Mouse (Mus musculus) heart, embryonic 13.5 days (tissue): ENCODE results near the gene Itpr1. TPM values are rescaled to one million over a fixed set of nuclear protein-coding genes. Genes with fewer than 3 reads are reported as not detected.
A peak's percentile ranks its signal among the peaks of the same experiment; 100 is the strongest.

Experiments
- ATAC-seq: fragments of 200-750 bp; cut with Nextera tagmentation; 2 replicates; pipeline ENCODE4 v1.8.0; 2017; ENCODE audit warnings: moderate TSS enrichment; ENCODE audit not compliant: insufficient number of reproducible peaks, low FRiP score, low TSS enrichment; ENCODE audit errors: extremely low read depth
- H3K27ac ChIP-seq: fragments of 300-500 bp; sonication (generic); replicated peaks from 2 replicates; pipeline ENCODE4 v1.5.1; 2015; ENCODE audit warnings: moderate library complexity, mild to moderate bottlenecking, inconsistent platforms
- H3K27me3 ChIP-seq: fragments of 300-500 bp; sonication (generic); replicated peaks from 2 replicates; pipeline ENCODE4 v1.6.1; 2015; ENCODE audit warnings: mild to moderate bottlenecking, inconsistent platforms
- H3K36me3 ChIP-seq: fragments of 300-500 bp; sonication (generic); 2 replicates; pipeline ENCODE4 v1.6.1; 2015; ENCODE audit warnings: mild to moderate bottlenecking, inconsistent platforms
- H3K4me1 ChIP-seq: fragments of 300-500 bp; sonication (generic); 2 replicates; pipeline ENCODE4 v1.6.1; 2015; ENCODE audit warnings: inconsistent platforms
- H3K4me2 ChIP-seq: fragments of 300-500 bp; sonication (generic); 2 replicates; pipeline ENCODE4 v1.6.1; 2015; ENCODE audit warnings: inconsistent platforms, mild to moderate bottlenecking, moderate library complexity
- H3K4me3 ChIP-seq: fragments of 300-500 bp; sonication (generic); 2 replicates; pipeline ENCODE4 v1.5.1; 2015; ENCODE audit warnings: moderate library complexity, mild to moderate bottlenecking, inconsistent platforms
- H3K9ac ChIP-seq: fragments of 300-500 bp; sonication (generic); 2 replicates; pipeline ENCODE4 v1.6.1; 2015; ENCODE audit warnings: inconsistent platforms, mild to moderate bottlenecking, moderate library complexity
- H3K9me3 ChIP-seq: fragments of 300-500 bp; sonication (generic); 2 replicates; pipeline ENCODE4 v1.6.1; 2016; ENCODE audit warnings: inconsistent platforms
- WGBS: fragments of 180-500 bp; shearing (Covaris S2); methylation state at CpG from one replicate; pipeline ENCODE4 v1.1.7; 2015; ENCODE audit warnings: mixed read lengths; 5-methylcytosine and 5-hydroxymethylcytosine counted together
- polyA plus RNA-seq: library from polyadenylated mRNA; unstranded; fragments of >200 nt; fragmentation: Nextera tagmentation; extraction: Ambion mirVana; gene quantifications from 2 replicates; pipeline ENCODE4 v1.2.1, GENCODE M21; 2015

Gene Itpr1
- polyA plus RNA-seq, 1 experiment from 2014 or later, result 12.1 TPM

DNA sequence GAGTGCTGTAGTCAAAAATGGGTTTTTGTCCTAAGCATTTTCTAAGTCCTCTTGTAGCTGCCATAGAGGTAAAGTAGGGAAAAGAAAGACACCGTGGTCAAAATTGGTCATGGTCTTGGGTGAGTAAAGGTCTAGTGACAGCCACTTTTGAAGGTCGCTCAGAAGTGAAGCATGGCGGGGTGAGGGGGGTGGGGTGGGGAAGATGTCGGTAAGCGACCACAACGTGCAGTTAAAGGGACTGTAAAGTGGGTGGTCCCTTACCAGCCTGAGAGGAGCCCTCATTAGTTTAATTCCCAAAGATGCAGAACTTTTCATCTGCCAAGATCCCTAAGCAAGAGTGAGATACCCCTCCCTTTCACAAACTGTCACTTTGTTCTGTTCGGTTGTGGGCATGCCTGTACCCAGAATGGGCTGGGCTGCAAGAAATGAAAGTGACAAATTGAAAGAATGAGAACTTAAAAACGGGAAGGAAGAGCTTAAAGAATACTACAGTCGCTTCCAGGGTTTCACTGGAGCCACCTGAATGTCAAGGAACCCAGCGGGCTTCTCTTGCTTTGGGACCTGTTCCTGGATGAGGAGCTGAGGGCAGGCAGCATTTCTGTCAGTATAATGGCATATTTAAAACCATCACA, 1.5 kb downstream of the Itpr1 start:
- Histone ChIP-seq H3K9me3 (no peaks in the 10 kb centered on the region), H3K4me1 (peaks cover 44% of the 10 kb centered on the region), H3K4me3 (peak overlapping the region; percentile 92), H3K4me2 (peak overlapping the region; percentile 93), H3K27ac (peak overlapping the region; percentile 86), H3K9ac (peak overlapping the region; percentile 90), H3K27me3 (no peaks in the 10 kb centered on the region), H3K36me3 (peaks cover 19% of the 10 kb centered on the region)
- no peak for ATAC-seq
- 13% methylated on average over 10 of the region's 10 CpGs for WGBS

GRCm38 (mm10) chr6:108216091-108216490, 3.2 kb downstream of the Itpr1 start:
- no peak overlapping the region for H3K27ac ChIP-seq
- no peaks in the 10 kb centered on the region for H3K9me3 ChIP-seq
- peaks cover 35% of the 10 kb centered on the region for H3K4me1 ChIP-seq
- H3K4me2 ChIP-seq, result peak overlapping the region; percentile 93
- no peaks in the 10 kb centered on the region for H3K27me3 ChIP-seq
- WGBS, result 80% methylated on average over 5 of the region's 5 CpGs
- no peak for ATAC-seq
- H3K4me3 ChIP-seq, result 0 out of 2 replicates have a peak overlapping the region, but pooled peaks have one; percentile 92
- no peak overlapping the region for H3K9ac ChIP-seq
- peaks cover 25% of the 10 kb centered on the region for H3K36me3 ChIP-seq

- peaks cover 25% of the 10 kb centered on the region for H3K36me3 ChIP-seq
- H3K4me2 ChIP-seq, result no peak overlapping the region
- WGBS, result 91% methylated on average over 8 of the region's 8 CpGs
- H3K9me3 ChIP-seq, result no peaks in the 10 kb centered on the region
- H3K27me3 ChIP-seq, result no peaks in the 10 kb centered on the region
- peaks cover 32% of the 10 kb centered on the region for H3K4me1 ChIP-seq
- ATAC-seq, result no peak
- no peak overlapping the region for H3K27ac ChIP-seq
- no peak overlapping the region for H3K4me3 ChIP-seq
- H3K9ac ChIP-seq, result no peak overlapping the region
Observed at GRCm38 (mm10) chr6:108216832-108217231, 3.9 kb downstream of the Itpr1 start.

GRCm38 (mm10) chr6:108217987-108218386, 5.1 kb downstream of the Itpr1 start:
- Histone ChIP-seq H3K27ac (no peak overlapping the region), H3K9ac (no peak overlapping the region), H3K4me2 (no peak overlapping the region), H3K9me3 (no peaks in the 10 kb centered on the region), H3K36me3 (peaks cover 25% of the 10 kb centered on the region), H3K4me1 (peaks cover 37% of the 10 kb centered on the region), H3K4me3 (no peak overlapping the region), H3K27me3 (no peaks in the 10 kb centered on the region)
- no peak for ATAC-seq
- WGBS, result 78% methylated on average over 3 of the region's 3 CpGs

- Histone ChIP-seq H3K4me2 (no peak overlapping the region), H3K9me3 (no peaks in the 10 kb centered on the region), H3K36me3 (peaks cover 21% of the 10 kb centered on the region), H3K9ac (no peak overlapping the region), H3K27ac (no peak overlapping the region), H3K4me3 (no peak overlapping the region), H3K4me1 (peaks cover 44% of the 10 kb centered on the region), H3K27me3 (no peaks in the 10 kb centered on the region)
- 52% methylated on average over 5 of the region's 5 CpGs for WGBS
- no peak for ATAC-seq
Observed at GRCm38 (mm10) chr6:108222435-108222834, 9.5 kb downstream of the Itpr1 start.

DNA sequence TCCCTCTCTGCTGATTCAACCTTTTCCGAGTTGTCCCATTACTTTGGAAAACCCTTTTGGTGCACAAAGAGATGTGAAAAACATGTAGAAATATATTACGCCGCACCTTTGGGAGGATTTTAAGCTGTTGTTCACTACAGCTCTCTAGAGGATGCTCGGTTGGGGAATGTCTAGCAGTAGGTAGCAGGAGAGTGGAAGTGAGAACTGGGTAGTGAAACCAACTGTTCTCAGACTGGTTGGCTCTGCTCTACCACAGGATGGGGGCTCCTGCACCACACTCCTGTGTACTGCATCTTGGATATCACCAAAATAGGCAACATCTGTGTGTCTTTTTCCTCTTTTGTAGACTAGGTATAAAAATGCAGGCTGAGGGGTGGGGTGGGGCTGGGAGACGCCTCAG, 10.0 kb downstream of the Itpr1 start:
- no peak overlapping the region for H3K27ac ChIP-seq
- H3K4me3 ChIP-seq, result no peak overlapping the region
- no peaks in the 10 kb centered on the region for H3K9me3 ChIP-seq
- WGBS, result 89% methylated on average over 5 of the region's 5 CpGs
- no peak overlapping the region for H3K9ac ChIP-seq
- no peak overlapping the region for H3K4me2 ChIP-seq
- no peaks in the 10 kb centered on the region for H3K27me3 ChIP-seq
- H3K4me1 ChIP-seq, result peaks cover 48% of the 10 kb centered on the region
- ATAC-seq, result no peak
- peaks cover 21% of the 10 kb centered on the region for H3K36me3 ChIP-seq

GRCm38 (mm10) chr6:108224361-108224760, 11.5 kb downstream of the Itpr1 start:
- no peak overlapping the region for H3K4me3 ChIP-seq
- 88% methylated on average over 4 of the region's 4 CpGs for WGBS
- H3K27ac ChIP-seq, result no peak overlapping the region
- H3K9me3 ChIP-seq, result no peaks in the 10 kb centered on the region
- H3K36me3 ChIP-seq, result peaks cover 7% of the 10 kb centered on the region
- no peaks in the 10 kb centered on the region for H3K27me3 ChIP-seq
- H3K9ac ChIP-seq, result no peak overlapping the region
- ATAC-seq, result no peak
- H3K4me2 ChIP-seq, result no peak overlapping the region
- H3K4me1 ChIP-seq, result peaks cover 55% of the 10 kb centered on the region

DNA sequence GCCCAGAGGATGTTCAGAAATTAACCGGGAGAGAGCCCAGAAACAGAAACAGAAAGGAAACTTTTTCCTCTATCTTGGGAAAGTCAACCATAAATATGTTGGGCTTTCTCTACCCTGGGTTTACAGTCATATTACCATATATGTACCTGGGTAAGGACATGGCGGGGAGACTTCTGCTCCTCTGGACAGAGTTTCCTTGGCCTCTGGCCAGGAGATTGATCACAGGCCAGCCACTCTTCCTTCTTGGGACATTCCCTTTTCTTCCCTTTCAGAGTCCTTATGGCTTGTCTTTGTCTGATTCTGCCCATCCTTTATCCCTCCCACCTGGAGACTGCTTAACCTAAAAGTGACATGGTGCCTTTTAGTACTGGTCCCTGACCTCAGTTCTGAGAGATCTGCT, 12.1 kb downstream of the Itpr1 start:
- no peak overlapping the region for H3K27ac ChIP-seq
- 77% methylated on average over 2 of the region's 2 CpGs for WGBS

DNA sequence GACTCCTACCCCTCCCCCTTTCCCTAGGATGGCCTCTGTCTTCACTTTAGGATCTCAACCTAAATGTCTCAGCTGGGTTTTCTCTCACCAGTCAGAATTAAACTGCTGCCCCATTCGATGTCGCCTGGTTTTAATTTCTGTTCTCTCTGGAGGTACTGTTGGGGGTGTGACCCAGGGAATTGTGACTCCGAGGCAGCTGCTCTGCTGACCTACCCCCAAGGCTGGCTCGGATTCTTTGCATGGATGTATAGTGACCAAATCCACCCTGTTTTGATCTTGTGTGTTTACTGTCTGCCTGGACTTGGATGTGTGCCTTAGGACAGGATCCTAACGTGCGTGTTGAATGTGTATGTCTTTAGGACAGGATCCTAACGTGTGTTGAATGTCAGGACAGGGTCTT, 13.3 kb downstream of the Itpr1 start:
- ATAC-seq, result no peak
- Histone ChIP-seq H3K4me1 (peaks cover 56% of the 10 kb centered on the region), H3K27me3 (no peaks in the 10 kb centered on the region), H3K36me3 (no peaks in the 10 kb centered on the region), H3K9me3 (no peaks in the 10 kb centered on the region), H3K27ac (no peak overlapping the region), H3K9ac (no peak overlapping the region), H3K4me2 (no peak overlapping the region), H3K4me3 (no peak overlapping the region)
- 69% methylated on average over 7 of the region's 7 CpGs for WGBS

More for the DNA sequence above, 12.1 kb downstream of the Itpr1 start:
- Histone ChIP-seq H3K9me3 (no peaks in the 10 kb centered on the region), H3K9ac (no peak overlapping the region), H3K4me1 (peaks cover 55% of the 10 kb centered on the region), H3K36me3 (peaks cover under 1% of the 10 kb centered on the region; the same call in 1 of the 2 replicates), H3K27me3 (no peaks in the 10 kb centered on the region), H3K4me2 (no peak overlapping the region), H3K4me3 (no peak overlapping the region)
- ATAC-seq, result no peak

DNA sequence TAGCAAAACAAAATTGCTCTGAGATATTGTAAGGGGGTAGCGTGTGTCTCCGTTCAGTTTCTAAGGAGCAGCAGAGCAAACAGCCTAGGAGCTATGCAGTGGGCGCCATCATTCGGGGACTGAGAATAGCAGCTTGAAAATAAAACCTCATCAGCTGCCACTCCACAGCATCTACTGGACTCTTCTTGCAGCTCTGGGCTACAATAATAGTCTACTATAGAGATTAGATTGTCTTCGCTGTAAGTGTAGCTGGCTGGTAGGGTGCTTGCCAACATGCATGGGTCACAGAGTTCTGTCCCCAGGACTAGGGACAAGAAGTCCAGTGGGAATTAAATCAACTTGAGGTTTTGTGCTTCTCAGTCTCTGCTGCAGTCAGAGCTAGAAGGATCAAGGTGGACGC, 14.6 kb downstream of the Itpr1 start:
- no peak overlapping the region; the same call in 1 of the 2 replicates for H3K27ac ChIP-seq
- WGBS, result 50% methylated on average over 6 of the region's 6 CpGs
- H3K4me2 ChIP-seq, result no peak overlapping the region
- no peak overlapping the region for H3K4me3 ChIP-seq
- H3K9ac ChIP-seq, result no peak overlapping the region
- ATAC-seq, result no peak
- no peaks in the 10 kb centered on the region for H3K36me3 ChIP-seq
- H3K4me1 ChIP-seq, result peaks cover 60% of the 10 kb centered on the region
- no peaks in the 10 kb centered on the region for H3K9me3 ChIP-seq
- H3K27me3 ChIP-seq, result no peaks in the 10 kb centered on the region

GRCm38 (mm10) chr6:108228048-108228447, 15.2 kb downstream of the Itpr1 start:
- Histone ChIP-seq H3K9ac (no peak overlapping the region), H3K27ac (no peak overlapping the region), H3K27me3 (no peaks in the 10 kb centered on the region), H3K9me3 (no peaks in the 10 kb centered on the region), H3K4me3 (no peak overlapping the region), H3K4me2 (no peak overlapping the region), H3K4me1 (peaks cover 62% of the 10 kb centered on the region), H3K36me3 (no peaks in the 10 kb centered on the region)
- no peak for ATAC-seq
- 69% methylated on average over 6 of the region's 6 CpGs for WGBS

- Histone ChIP-seq H3K4me3 (no peak overlapping the region), H3K4me2 (no peak overlapping the region), H3K27ac (no peak overlapping the region), H3K36me3 (no peaks in the 10 kb centered on the region), H3K9ac (no peak overlapping the region), H3K27me3 (no peaks in the 10 kb centered on the region), H3K4me1 (peaks cover 67% of the 10 kb centered on the region), H3K9me3 (no peaks in the 10 kb centered on the region)
- no peak for ATAC-seq
- 19% methylated on average over 2 of the region's 2 CpGs for WGBS
Observed at GRCm38 (mm10) chr6:108228601-108229000, 15.7 kb downstream of the Itpr1 start.
